Mouse (Mus musculus) megakaryocyte-erythroid progenitor cell, adult 5-6 weeks (primary cell): ENCODE data around the gene Gm28047. TPM values are rescaled to one million over a fixed set of nuclear protein-coding genes. Genes with fewer than 3 reads are reported as not detected.

Experiments
- ATAC-seq: replicated peaks from 2 replicates; pipeline ENCODE4 v1.8.0; 2016; ENCODE audit warnings: mild to moderate bottlenecking, inconsistent platforms; ENCODE audit not compliant: severe bottlenecking, poor library complexity, low FRiP score, low TSS enrichment
- total RNA-seq, 2 experiments: library from RNA; stranded (forward) in 1 of 2; stranded (reverse) in 1 of 2; fragments of 200-1000, 215-1000 nt in 1 of 2; fragments of >200 nt in 1 of 2; fragmentation: Nextera tagmentation in 1 of 2; gene quantifications; 2 replicates each; pipeline ENCODE4 v1.2.3; 2014 to 2017

Gm28047 gene
- total RNA-seq, 2 experiments from 2014 or later, result not detected

- no peak for ATAC-seq
Measured at GRCm38 (mm10) chr15:102563061-102563460, 61.8 kb downstream of the Gm28047 start.

DNA sequence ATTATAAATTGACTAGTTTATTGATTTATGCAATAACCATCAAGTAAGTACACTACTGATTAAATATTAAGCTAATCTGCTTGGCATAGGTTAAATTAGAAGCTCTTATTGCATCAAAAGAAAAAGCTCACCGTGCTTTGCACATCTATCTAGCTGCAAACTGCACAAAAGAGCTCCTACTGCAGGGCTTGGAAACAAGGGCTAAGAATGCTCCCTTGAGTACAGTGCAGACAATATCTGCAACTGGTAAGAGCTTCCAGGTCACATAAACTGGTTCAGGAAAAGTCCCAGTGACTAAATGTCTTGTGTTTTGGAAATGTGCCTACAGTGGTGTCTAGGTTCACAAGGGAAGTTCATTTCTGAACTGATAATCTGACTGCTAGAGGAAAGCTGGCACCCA, 62.4 kb downstream of the Gm28047 start:
- no peak for ATAC-seq

DNA sequence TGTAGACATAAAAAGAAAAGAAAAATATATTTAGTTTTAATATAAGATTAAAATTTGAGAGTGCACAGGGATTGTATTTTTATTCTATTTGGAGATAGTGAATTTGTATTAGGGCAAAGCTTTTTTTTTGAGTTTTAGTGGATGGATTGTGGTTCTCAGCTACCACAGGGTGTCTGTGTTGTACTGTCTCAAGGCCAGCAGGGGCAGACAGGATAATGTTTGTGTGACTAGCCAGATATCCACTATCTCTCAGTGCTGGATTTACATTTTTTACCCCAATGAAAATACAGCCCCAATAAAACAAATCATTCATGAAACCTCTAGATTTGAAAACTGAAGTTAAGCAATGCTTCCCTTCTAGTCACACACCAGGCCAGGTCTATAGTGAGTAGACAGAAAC, 67.3 kb downstream of the Gm28047 start:
- ATAC-seq, result no peak

DNA sequence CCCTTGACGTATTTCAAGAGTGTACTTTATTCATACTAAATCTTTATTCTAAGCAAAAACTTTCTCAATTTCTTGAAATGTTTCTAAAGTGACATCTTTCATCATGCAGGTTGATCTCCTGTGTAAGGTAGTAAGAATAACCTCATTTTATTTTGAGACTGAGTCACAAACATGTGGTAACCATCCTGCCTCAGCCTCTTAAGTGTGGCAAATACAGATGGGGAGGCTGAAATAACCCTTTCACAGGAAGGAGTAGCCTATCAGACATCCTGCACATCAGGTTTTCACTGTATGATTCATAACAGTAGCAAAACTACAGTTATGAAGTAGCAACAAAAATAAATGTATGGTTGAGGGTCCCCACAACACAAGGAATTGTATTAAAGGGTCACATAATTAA, 69.3 kb downstream of the Gm28047 start:
- ATAC-seq, result no peak

DNA sequence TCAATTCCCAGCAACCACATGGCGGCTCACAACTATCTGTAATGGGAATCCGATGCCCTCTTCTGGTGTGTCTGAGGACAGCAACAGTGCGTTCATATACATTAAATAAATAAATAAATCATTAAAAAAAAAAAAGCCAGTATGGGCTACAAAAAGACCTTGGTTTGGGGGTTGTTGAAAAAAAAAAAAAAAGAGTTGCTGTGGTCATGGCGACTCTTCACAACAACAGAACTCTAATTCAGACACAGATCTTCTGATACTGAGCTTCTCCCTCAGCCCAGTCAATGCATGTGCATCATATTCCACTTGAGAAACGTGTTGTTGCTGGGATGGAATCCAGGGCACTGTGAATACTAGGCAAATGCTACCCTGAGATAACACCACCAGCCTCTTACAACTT, 72.3 kb downstream of the Gm28047 start:
- no peak for ATAC-seq

DNA sequence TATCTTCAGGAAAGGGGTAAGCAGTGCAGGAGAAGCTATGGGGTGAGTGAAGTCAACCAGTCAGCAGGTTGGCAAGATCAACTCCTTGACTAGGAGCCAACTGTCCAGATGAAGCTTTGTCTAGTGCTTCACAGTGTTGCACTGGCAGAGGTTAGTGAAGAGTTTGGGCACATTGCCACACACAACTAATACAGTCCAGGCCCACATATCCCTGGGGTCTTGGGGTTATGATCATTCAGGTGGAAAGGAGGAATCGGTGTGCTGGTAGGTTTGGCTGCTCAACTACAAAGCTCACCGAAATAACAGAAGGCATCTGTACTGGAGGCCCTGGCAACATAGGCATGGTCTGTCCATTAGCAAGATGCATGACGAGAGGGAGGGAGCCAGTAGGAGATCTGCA, 77.4 kb downstream of the Gm28047 start:
- no peak for ATAC-seq

DNA sequence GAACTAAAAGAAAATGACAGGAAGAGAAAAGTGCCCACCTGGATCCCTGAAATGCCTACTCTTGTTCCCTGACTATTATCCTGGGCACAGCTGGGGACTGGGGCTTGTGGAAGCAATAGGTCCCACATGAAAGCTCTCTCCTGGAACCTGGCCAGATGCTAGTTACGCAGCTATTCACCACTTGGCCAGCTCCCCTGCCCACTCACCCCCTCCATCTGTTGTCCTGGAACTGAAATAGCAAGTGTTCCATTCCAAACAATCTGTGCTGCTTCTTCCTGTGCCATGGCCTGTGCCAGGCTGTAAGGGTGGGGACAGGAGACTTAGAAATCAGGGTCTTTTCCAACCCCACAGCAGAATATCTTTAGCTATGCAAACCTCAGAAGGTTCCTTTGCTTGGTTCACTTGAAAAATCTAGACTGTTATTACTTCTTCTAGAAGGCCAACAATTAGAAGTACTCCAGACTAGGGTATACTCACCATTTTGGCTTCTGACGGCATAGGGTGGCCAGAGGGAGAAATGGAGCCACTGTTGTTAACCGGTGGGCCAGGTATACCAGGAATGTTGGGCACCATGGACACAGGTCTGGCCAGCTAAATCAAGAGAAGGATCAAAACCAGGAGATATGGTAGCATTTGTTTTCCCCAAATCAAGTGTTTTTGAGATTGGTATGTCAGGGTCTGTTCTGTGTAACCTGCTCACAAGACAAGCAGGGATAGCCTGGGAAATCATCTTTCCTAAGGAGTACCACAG, 78.0 kb downstream of the Gm28047 start:
- ATAC-seq, result no peak

- no peak for ATAC-seq
Measured at GRCm38 (mm10) chr15:102546246-102546645, 78.6 kb downstream of the Gm28047 start.

GRCm38 (mm10) chr15:102544801-102545200, 80.1 kb downstream of the Gm28047 start:
- ATAC-seq, result no peak

- no peak for ATAC-seq
Measured at GRCm38 (mm10) chr15:102533926-102534325, 90.9 kb downstream of the Gm28047 start.

DNA sequence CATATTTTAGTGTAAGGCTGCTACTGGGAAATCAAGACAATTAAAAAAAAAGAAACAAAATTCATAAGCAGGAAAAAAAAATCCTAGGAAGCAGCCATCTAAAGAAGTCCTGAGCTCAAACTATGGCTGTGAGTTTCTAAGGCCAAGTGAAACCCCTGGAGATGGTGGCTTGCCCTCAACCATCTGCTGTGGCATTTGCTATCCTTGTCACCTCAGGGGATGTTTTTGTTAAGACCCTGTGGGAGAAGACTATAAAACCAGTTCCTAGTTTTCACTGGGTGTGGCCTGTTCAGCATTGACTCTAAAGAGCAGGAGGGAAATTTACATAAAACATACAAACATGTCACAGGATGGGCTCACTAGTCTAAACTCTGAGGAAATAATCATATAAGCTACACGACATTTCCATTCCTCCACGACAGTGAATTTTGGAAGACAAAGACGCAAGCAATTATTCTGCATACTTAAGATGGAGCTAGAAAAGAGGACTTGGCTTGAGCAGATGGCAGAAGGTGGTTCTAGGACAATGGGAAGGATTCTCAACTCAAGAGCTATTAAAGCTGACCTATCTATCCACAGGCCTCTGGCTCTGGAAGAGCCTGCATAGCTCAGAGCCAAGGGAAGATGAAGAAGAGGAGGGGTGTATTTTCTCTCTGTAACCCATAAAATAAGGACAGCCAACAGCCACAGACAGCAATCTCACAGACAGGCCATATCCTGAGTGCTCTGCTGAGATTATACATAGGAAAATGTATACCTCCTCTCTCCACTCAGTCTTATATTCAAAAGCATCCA, 92.6 kb downstream of the Gm28047 start:
- ATAC-seq, result no peak

DNA sequence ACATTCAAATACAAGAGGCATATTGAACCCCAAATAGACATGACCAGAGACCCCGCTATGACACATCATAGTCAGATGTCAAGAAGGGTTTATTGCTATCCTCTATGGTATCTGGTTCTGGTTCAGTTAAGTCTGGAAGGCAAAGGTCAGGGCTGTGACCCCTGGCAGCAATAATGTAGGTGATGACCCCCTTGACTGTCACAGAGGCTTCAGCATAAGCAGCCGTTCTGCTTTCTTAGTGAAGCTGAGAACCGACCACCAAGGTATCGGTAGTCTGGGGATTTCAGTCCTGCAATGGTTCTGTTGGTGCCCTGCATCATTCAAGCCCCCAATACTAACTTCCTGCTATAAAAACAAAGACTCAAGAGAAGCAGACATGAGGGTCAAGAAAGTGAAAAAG, 93.3 kb downstream of the Gm28047 start:
- no peak for ATAC-seq

- no peak for ATAC-seq
Measured at GRCm38 (mm10) chr15:102530566-102530965, 94.3 kb downstream of the Gm28047 start.

DNA sequence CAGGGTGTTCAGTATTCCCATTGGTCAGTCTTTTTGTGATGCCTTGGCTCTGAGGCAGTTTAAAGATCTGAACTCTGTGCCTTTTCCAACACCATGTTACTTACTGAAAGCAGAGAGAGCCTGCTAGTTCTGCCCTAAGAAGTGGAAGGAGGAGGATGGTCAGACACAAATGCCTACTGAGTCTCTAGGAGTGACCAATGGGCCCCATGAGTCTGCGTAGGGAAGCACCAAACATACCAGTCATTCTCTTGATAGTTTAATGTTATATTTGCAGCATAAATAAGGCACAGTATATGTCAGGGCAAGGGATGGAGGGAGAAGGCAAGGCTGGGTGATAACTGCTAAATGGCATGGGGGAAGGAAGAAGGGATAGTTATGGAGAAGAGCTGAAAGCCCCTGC, 96.5 kb downstream of the Gm28047 start:
- no peak for ATAC-seq

- no peak for ATAC-seq
Measured at GRCm38 (mm10) chr15:102527936-102528335, 96.9 kb downstream of the Gm28047 start.

- no peak for ATAC-seq
Measured at GRCm38 (mm10) chr15:102526111-102527002, 98.5 kb downstream of the Gm28047 start.

- ATAC-seq, result peak; percentile 68
Measured at GRCm38 (mm10) chr15:102524892-102525485, 99.9 kb downstream of the Gm28047 start, which contains the start of gene Npff. Gene Npff, minus strand, starts transcription at chr15:102524942.

DNA sequence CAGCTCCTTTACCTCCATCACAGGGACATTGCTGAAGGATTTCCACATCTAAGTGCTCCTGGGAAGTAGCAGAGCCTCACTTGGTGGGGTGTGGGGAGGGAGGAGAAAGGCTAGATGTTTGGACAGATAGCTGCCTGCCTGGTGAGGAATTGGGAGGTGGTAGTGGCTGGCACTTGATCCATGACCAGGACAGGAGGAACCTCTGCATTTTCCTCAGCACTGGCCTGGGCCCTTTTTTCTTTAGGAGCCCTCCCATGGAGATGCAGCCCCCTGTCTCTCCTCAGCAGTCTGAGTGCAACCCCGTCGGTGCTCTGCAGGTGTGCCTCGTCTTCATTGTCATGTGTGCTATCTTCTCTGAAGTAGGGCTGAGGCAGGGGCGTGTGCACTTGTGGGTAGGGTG, 103.4 kb downstream of the Gm28047 start:
- no peak for ATAC-seq

GRCm38 (mm10) chr15:102520416-102520815, 104.5 kb downstream of the Gm28047 start:
- no peak for ATAC-seq
